Mouse (Mus musculus) left cerebral cortex, postnatal 36 days (tissue): ENCODE data around the gene Miga2. TPM values are rescaled to one million over a fixed set of nuclear protein-coding genes. Genes with fewer than 3 reads are reported as not detected.
A peak's percentile ranks its signal among the peaks of the same experiment; 100 is the strongest.

Experiments used
- DNase-seq, 2 experiments: peaks; one replicate each; pipeline ENCODE4 v3.0.0; 2021 to 2022; ENCODE audit warnings: low spot score in 2 of 2, mixed read lengths in 1 of 2
- intact Hi-C: fragments of 180-260 bp; cut with DNase I; formaldehyde crosslinking; loops from one replicate; pipeline ENCODE4 v1.15.1; 2025
- total RNA-seq, 2 experiments: library from RNA; stranded (reverse); gene quantifications; 2 replicates each; pipeline ENCODE4 v1.2.3; 2021

Gene Miga2
- 100 to 1,000 TPM; 106 to 124 TPM for total RNA-seq

DNA sequence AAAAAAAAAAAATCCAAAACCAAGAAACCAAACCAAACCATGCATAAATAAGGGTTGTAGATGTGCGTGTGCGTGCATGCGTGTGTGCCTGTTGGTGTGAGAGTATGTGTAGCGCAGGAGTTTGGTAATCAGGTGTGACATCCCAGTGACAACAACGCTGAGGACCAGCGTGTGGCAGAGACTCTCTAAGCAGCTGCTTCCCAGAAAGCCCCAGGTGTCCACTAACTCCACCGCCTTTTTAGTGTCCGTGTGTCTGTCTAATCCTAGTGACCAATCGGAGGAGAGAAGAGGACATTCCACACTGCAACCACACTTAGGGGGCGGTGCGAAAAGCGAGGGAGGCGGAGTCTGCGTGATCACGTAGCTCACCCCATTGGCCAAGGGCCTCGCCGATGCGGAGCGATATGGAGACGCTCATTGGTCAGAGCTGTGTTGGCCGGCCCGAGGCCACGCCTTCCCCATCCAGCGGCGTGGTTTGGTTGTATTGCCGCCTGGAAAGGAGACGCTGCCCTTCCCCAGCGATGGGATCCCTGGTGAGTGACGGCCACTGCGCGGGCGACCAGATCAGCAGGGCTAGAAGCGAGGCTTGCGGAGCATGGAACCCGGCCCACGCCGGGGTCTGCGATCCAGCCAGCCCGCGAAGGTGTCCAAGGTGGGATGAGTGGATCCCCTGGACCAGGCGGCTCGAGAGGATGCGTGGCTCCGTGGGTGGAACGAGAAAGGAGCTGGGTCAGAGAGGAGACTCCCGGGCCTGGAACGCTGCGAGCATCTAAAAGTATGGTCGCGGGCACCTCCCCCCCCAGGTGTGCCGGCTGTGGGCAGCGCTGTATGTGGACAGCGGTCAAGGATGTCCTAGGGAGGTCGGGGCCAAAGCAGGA lies at the start of gene Miga2:
TSS of gene Miga2 (plus strand) at position 461 of the 878 bp plus-strand sequence.
- peak; percentile 98 to 99 for DNase-seq
- intact Hi-C loops, result no loop called here

DNA sequence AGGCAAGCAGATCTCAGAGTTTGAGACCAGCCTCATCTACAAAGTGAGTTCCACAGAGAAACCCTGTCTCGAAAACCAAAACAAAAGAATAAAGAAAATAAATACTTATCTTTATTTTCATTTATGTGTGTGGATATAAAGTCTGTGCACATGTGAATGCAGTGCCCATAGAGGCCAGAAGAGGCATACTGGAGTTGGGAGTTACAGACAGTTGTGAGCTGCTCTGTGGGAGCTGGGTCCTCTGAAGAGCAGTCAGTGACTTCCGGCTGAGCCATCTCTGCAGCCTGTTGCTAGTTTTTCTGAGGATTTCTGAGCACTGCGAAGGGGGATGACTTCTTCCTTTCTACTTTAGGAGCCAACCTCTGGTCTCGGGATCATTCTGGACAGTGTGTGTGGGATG lies 47.9 kb upstream of the Miga2 start:
- intact Hi-C loops, result no loop called here
- DNase-seq, result no peak

DNA sequence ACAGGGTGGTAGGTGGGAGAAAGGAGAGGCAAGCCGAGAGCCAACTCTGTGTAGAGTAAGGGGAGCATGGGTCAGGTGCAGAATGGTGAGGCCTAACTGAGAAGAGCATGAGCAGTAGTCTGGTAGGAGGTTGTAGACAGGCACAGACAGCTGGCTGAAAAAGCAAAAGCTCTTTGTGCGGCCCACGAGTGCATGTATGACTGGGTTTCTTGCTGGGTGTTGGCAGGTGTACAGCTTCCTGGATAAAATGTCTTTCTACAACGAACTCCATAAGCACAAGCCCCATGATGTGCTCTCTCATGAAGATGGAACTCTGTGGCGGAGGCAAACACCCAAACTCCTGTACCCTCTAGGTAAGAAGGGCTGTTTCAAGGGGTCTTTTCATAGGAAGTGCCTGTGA lies 47.1 kb upstream of the Miga2 start:
- intact Hi-C loops, result no loop called here

DNA sequence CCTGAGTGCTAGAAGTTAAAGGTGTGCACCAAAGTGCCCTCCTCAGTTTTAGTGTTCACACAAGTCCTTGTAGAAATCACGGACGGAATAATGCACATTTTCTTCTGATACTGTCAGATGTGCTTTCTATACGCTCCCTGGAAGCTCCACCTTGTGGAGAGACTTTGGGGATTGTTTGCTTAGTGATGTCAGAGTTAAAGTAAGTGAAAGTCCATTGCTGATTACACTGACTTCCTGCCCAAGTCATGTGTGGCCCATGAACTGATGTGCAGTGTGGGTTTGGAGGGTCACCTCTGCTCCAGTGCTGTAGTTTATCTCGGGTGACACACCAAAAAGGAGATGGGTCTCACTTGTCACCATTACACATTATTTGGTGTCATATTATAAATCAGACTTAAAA lies 44.8 kb upstream of the Miga2 start:
- intact Hi-C loops, result no loop called here
- no peak for DNase-seq

More for the DNA sequence above, 47.1 kb upstream of the Miga2 start:
- DNase-seq, result peak in 1 of 2 experiments; percentile 23

DNA sequence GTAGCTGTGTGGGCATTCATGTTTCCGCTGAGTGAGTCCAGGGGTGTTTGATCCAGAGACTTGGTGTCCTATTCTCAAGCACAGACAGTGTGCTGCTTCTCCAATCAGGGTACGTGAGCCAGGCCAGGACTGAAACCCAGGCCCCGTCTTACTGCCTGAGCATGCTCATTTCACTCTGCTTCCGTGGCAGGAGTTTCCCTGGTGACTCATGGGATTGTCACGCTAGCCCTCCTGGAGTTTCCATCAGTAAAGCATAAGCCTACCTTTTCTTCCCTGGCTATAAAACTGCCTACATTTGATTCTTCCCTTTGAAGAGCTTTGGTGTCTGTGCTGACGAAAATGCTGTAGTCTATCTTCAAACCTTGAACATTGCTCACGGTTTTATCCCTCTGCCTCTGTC lies 40.9 kb upstream of the Miga2 start:
- no peak for DNase-seq
- intact Hi-C loops, result no loop called here

DNA sequence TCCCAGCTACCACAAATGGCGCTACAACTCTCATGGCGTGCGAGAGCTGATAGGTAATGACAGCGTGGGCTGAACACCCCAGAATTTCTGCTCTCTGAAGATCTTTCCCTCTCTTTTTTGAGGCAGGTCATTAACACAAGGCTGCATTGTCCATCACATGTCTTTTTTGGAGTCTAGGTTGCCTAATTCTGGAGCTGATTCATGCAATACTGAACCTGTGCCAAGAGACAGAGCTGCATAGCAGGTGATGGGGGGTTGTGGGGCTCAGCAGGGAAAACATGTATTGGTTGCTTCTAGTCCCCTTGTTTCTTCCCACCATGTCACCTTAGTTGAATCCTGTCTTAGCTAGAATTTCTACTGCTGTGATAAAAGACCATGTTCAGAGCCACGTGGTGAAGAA lies 38.7 kb upstream of the Miga2 start:
- intact Hi-C loops, result no loop called here

DNA sequence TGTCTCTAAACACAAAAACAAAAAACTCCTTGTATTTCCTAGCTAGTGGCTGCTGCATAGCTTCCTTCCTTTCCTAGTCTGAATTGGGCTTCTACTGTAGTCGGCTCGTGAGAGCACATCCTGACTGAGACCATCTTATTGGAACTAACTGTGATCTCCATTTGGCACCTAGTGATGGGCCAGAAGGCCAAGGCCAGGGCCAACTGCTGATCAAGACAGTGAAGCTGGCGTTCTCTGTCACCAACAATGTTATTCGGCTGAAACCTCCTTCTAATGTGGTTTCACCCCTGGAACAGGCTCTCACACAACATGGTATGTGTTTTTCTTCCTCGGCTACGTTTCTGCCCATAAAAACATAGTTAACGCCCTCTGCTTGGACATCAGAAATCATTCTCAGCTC lies 36.8 kb upstream of the Miga2 start:
- no peak for DNase-seq
- intact Hi-C loops, result no loop called here

More for the DNA sequence above, 38.7 kb upstream of the Miga2 start:
- no peak for DNase-seq

DNA sequence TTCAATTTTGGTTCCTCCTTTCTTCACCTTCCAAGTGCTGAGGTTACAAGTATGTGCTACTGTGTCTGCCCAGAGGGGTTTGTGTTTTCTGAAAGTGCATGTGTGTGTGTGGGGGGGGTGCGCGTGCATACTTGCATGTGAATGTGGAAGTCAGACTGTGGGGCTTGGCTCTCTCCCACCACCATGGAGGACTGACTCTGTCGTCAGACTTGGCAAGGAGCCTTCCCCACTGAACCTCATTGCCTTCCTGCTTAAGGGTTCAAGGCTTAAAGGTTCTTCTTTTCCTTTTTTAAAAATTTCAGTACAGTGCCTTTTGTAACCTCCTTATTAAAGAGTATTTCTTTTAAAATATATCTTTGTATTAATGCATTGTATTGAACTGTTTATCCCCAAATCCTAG lies 35.2 kb upstream of the Miga2 start:
- no peak for DNase-seq
- intact Hi-C loops, result no loop called here

DNA sequence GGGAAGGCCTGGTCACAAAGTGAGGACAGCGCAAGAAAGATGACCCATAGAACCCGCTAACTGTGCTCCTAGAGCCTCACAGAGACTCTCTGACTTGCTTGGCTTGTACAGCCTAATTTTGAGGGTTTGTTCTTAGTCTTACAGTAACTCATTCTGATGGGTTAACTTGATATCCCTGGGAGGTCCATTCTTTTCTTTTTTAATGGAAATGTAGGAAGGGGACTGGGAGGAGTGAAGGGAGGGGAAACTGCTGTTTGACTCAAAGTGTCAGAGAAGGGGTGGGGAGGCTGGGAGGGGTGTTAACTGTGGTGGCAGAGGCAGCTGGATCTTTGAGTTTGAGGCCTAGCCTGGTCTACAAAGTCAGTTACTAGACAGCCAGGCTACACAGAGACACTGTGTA lies 28.7 kb upstream of the Miga2 start:
- DNase-seq, result no peak
- intact Hi-C loops, result no loop called here

DNA sequence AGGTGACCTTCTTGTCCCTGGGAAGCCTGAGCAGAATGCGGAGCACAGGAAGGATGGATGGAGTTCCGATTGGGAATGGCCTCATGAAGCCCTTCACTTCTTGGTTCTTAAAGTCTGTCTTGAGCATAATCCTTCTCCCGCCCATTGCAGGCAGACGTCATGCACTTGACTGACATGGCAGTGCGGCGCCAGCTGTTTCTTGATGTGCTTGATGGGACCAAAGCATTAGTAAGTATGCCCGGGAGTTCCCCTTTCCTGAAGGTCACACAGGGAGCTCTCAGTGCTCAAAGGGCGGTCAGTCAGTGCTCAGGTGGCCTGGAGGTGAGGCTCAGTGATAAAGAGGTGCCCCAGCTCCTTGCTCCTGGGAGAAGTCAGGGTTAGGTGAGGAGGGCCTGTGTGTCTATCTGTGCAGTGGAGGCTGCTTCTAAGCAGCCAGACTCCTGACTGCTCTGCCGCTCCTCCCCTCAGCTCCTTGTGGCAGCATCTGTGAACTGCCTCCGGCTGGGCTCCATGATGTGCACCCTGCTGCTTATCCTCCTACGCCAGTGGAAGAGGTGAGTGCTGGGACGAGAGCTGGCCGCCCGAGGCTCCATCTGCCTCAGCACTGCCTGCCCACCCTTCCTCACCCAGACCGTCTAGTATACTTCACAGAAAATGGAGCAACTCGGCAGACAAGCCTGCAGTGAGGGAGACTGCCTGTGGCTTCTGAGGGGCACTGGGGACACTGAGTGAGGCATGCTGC lies 27.7 kb upstream of the Miga2 start:
- intact Hi-C loops, result no loop called here

DNA sequence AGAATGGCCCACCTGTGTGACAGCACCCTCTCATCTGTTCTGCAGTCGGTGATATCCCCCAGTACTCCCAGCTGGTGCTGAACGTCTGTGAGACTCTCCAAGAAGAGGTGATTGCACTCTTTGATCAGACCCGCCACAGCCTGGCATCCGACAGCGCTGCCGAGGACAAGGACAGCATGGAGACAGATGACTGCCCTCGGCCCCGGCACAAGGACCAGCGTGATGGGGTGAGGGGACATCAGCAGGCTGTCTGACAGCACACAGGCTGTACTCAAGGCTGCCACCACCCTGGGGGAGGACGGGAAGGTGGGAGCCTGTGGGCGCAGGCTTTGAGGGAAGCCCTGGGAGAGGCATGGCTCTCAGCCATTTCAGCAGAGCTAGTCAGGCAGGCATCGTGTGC lies 26.9 kb upstream of the Miga2 start:
- no peak for DNase-seq
- intact Hi-C loops, result no loop called here

More for the DNA sequence above, 27.7 kb upstream of the Miga2 start:
- DNase-seq, result peak in 1 of 2 experiments; percentile 47

DNA sequence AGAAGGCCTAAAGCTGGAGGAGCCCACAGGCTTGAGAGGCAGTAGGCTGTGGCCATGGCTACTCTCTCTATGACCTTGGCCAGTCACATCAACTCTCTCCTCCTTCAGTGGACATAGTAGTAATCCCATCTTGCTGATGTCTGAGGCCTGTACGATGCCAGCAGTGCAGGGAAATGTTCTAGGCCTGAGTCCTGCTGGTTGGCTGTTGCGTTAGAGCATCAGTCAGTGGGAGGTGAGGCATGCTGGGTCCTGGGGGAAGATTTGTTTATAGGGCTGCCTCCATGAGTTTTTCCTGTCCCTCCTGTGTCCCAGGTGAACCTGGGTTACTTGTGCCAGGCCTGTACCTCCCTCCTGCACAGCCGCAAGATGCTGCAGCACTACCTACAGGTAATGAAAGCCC lies 22.0 kb upstream of the Miga2 start:
- no peak for DNase-seq
- intact Hi-C loops, result no loop called here

DNA sequence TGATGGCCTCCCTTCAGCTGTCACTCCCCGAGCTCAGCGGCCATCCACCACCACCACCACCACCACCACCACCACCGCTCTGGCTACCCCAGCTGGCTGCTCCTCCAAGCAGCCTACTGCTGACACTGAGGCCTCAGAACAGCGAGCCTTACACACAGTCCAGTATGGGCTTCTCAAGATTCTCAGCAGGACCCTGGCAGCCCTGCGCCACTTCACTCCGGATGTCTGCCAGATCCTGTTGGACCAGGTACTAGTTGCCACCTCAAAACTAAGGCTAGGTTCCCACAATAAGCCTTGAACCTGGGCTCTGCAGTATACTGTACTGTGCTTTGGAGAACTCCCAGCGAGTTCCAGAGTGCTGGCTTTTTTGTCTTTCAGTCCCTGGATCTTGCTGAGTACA lies 21.5 kb upstream of the Miga2 start:
- intact Hi-C loops, result no loop called here
- no peak for DNase-seq

DNA sequence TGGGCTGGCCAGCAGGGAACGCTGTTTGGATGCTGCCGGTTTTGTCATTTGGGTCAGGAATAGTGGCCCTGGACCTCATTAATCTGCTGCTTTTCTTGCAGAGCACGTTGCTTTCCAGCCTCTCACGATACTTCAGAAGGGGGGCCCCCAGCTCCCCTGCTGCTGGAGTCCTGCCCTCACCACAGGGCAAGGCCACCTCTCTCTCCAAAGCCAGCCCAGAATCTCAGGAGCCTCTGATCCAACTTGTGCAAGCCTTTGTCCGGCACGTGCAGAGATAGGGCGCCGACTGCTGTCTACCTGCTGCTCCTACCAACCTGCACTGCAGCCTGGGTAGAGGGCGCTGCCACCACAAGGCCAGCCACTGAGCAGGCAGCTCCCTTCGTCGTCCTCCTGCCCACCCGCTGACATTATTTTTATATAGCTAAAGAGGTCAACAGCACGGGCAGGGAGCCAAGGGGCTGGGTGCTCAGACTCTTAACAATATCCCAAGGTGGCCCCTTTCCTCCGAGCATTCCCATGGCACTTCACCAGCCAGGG lies 20.4 kb upstream of the Miga2 start:
- no peak for DNase-seq
- intact Hi-C loops, result no loop called here

DNA sequence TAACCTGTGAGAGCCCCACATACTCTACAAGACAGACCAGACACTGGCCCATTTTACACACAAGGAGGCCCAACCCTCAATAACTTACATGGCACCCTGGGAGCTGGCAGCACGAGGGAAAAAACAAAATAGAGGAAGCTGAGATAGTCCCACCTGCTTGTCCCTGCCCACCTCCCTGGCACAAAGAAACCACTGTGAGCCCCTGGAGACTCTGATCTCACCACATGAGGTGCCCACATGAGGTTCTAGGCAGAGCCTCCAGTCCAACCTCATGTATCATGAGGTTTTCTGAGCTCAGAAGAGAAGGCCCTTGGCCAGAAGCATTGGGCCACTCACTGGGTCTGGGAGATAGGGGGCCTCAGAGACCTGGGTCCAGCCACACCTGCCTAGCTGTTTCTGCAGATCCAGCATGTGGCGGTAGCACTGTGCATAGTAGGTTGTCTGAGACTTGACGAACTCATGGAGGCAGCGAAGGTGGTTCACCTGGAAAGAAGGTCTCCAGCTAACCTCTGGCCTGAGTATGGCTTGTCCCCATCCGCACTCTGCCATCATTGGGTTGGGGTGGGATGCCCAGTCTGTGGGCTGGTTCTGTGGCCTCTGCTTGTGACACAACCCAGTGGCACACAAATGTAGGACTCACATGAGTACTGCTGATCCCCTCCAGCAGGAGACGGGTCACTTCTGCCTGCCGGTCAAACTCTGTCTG lies 17.9 kb upstream of the Miga2 start:
- intact Hi-C loops, result no loop called here
- no peak for DNase-seq

DNA sequence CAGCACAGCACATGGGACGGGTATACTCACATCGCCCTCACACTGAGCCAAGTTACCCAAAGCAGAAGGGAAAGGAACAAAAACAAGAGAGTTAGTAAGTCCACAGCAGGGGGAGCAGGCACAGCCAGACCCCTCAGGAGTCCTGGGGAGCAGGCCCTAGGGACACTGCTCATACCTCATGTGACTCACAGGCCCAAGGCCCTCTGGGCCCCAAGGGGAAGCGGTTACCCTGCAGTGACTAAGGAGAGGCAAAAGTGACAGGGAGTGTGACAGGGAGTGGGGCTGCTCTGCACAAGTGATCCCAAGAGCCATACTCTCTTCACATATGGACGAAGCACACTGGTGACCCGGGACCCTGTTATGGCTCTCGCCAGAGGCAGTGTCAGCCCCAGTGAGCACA lies 14.8 kb upstream of the Miga2 start:
- intact Hi-C loops, result no loop called here
- DNase-seq, result no peak

DNA sequence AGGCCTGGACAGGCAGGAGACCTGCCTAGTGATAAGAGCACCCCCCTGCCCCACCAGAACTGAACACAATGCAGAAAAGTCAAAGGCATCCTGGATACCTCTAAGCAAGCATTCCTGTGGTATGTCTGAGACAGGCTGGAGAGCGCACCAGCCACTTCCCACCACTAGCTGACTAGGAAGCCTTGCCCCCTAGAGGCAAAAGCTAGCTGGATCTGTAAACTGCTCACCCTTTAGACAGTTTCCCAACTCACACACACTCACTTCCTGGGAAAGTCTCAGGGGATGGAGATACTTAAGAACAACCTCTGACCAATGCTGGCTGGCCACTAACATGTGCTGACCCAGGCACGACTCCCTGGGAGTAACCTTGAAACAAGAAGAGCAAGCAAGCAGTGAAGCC lies 12.9 kb upstream of the Miga2 start:
- DNase-seq, result no peak

DNA sequence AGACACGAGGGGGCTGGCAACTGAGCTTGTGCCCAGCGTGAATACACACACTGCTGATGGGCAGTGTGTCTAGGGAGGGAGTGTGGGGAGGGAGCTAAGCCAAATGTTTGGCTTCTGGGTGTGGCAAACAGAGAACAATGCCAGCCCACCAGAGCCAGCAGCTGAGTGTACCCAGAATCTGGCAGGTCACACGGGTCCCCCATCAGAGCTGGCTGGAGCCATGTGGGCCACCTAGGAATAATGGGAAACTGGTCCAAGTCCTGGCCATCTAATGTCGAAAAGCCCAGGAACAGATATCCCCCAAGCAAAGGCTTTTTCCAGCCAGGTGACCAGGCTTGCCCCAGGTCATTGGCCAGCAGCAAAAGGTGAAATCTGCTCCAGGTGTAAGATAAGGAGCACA lies 8.2 kb upstream of the Miga2 start:
- intact Hi-C loops, result no loop called here

More for the DNA sequence above, 12.9 kb upstream of the Miga2 start:
- intact Hi-C loops, result no loop called here

DNA sequence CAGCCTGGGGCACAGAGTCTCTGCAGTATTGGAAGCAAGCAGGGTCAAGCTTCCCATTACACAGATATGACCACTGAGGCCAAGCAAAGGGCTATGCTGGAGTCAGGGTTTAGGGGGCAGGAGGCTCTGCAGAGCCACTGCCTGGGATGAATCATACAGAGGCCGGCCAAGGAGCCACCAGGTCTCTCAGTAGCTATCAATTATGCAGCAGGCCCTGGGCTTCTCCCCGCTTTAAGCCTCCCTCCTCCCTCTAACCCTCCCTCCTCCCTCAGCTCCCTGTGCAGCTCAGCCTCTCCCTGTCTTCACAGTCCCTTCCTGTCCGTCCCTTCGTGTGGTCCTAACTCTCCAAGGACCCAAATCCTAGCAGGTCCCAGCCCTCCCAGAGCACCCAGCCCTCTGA lies 7.8 kb upstream of the Miga2 start:
- intact Hi-C loops, result no loop called here
- DNase-seq, result no peak

More for the DNA sequence above, 8.2 kb upstream of the Miga2 start:
- no peak for DNase-seq

DNA sequence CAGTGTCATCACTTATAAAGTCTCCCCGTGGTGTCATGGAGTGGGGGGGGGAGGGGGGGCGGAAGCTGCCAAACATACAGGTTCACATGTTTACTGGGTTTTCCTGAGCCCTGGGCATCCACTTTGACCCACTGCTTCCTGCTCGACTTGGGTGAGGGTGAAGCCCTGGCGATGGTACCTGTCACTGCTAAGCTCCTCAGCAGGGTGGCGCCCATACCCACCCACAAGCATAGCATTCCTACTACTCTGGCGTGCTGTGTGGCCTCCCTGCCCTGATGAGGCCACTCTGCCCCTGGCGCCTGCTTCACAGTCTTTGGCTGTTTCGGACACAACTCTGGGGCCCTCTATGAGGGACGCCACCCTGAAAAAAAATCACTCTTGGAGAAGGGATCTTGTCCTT lies 7.1 kb upstream of the Miga2 start:
- no peak for DNase-seq
- intact Hi-C loops, result no loop called here
